8 mouse cellular contexts compared by ENCODE assay signal in the genomic region with DNA sequence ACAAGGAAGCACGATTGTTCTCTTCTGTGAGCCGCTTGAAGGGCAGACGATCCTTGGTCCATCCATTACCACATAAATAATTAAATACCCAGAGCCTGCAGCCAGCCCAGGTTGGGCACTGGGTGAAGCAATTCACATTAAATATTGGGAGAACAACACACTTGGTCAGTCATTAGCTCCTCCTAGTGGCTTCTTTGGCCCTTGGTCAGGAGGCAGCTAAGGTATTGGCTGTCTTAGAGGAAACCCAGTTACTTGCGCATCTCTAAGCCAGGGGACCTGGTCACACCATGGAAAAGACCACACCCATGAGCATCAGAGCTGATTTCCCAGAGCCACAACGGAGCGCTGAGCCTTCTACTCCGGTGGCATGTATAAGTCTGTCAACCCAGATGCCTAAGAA.
DNase-seq lines count a peak whose midpoint lies in the region; TF ChIP-seq lines count a peak whose summit lies in the region.

No protein-coding gene starts in this region.

- H3K4me1 ChIP-seq in liver, adult 2 months (ENCODE audit: control insufficient read depth, insufficient read depth, low read length): peaks cover 2% of the 10 kb centered on the region; the same call in 1 of the 2 replicates

- H3K27me3 ChIP-seq in liver, adult 2 months (ENCODE audit: control insufficient read depth, insufficient read depth, low read length): no peaks in the 10 kb centered on the region

- no peak for TF ChIP-seq POLR2A in liver, adult 2 months (IDR thresholded peaks at IDR 0.05; ENCODE audit: extremely low read depth, insufficient read depth, low read length)

- no peak overlapping the region for H3K4me3 ChIP-seq in liver, adult 2 months (ENCODE audit: insufficient read depth, low read depth, low read length)

- H3K27ac ChIP-seq in liver, adult 2 months (replicated peaks; ENCODE audit: insufficient read depth, low read depth, low read length): no peak overlapping the region

- no peaks in the 10 kb centered on the region for H3K36me3 ChIP-seq in liver, adult 2 months (ENCODE audit: control insufficient read depth, insufficient read depth, low read length)

- intact Hi-C loops in heart, postnatal 14 days (cut with DNase I): loop anchor here (5.0 to 10.0 kb wide), 3 partner anchors 433 to 1429 kb away; a partner anchor contains a TSS
- intact Hi-C loops in left cerebral cortex, postnatal 36 days (cut with DNase I): no loop called here

- TF ChIP-seq CTCF in liver, adult 2 months (IDR thresholded peaks at IDR 0.05; ENCODE audit: low read depth, low read length): peak; percentile 21; the same call in 1 of the 2 replicates

- no peak overlapping the region for H3K9ac ChIP-seq in liver, adult 2 months (ENCODE audit: low read depth, low read length)

- H3K79me2 ChIP-seq in liver, adult 2 months (ENCODE audit: control insufficient read depth, insufficient read depth, low read length): no peaks in the 10 kb centered on the region

- WGBS in liver, adult 2 months: 49% methylated on average over 7 of the region's 7 CpGs

- DNase-seq in liver, adult 2 months (ENCODE audit: extremely low read depth, low read depth, low spot score): peak; percentile 33
- no peak for DNase-seq in liver
- DNase-seq in cerebellum, adult 18-20 months: peak; percentile 31 to 32
- DNase-seq in heart, postnatal 14 days: peak; percentile 15 to 32
- peak; percentile 9 to 25 for DNase-seq in lung, adult 18-20 months
- no peak for DNase-seq in testis, postnatal 10 days (ENCODE audit: low spot score)
- no peak for DNase-seq in left cerebral cortex, postnatal 36 days (ENCODE audit: low spot score in 2 of 2)
- DNase-seq in right cerebral cortex, postnatal 36 days (ENCODE audit: low spot score in 2 of 2): no peak

Comparison
In these comparisons a context has a peak if more than half of its experiments do, and no peak if none do; other contexts are left out.
1. DNase-seq: peak in liver, adult 2 months (single experiment), cerebellum, adult 18-20 months (2 of 2), heart, postnatal 14 days (2 of 2) and lung, adult 18-20 months (2 of 2); none in liver (single experiment), testis, postnatal 10 days (single experiment), left cerebral cortex, postnatal 36 days (0 of 2) and right cerebral cortex, postnatal 36 days (0 of 2).